Mouse (Mus musculus) lung, embryonic 14.5 days (tissue): ENCODE data around the gene Calcoco2. TPM values are rescaled to one million over a fixed set of nuclear protein-coding genes. Genes with fewer than 3 reads are reported as not detected.

Experiments used
- ATAC-seq: fragments of 200-750 bp; cut with Nextera tagmentation; 2 replicates; pipeline ENCODE4 v1.8.0; 2017; ENCODE audit warnings: mild to moderate bottlenecking, moderate TSS enrichment, moderate library complexity; ENCODE audit not compliant: insufficient read depth
- DNase-seq: peaks from one replicate; pipeline ENCODE4 v3.0.0-alpha.2; 2015
- H3K27ac ChIP-seq: fragments of 300-500 bp; sonication (generic); 2 replicates; pipeline ENCODE4 v1.5.1; 2014; ENCODE audit warnings: low read depth, mild to moderate bottlenecking, moderate library complexity
- H3K27me3 ChIP-seq: fragments of 300-500 bp; sonication (generic); 2 replicates; pipeline ENCODE4 v1.6.1; 2014; ENCODE audit warnings: low read length, control low read depth; ENCODE audit not compliant: insufficient read depth
- H3K36me3 ChIP-seq: fragments of 300-500 bp; sonication (generic); 2 replicates; pipeline ENCODE4 v1.6.1; 2014; ENCODE audit warnings: control low read depth; ENCODE audit not compliant: insufficient read depth
- H3K4me1 ChIP-seq: fragments of 300-500 bp; sonication (generic); 2 replicates; pipeline ENCODE4 v1.6.1; 2014; ENCODE audit warnings: antibody characterized with exemption, control low read depth; ENCODE audit not compliant: insufficient read depth
- H3K4me2 ChIP-seq: fragments of 300-500 bp; sonication (generic); 2 replicates; pipeline ENCODE4 v1.6.1; 2014; ENCODE audit warnings: mild to moderate bottlenecking
- H3K4me3 ChIP-seq: fragments of 300-500 bp; sonication (generic); 2 replicates; pipeline ENCODE4 v1.5.1; 2014; ENCODE audit warnings: low read depth, low read length
- H3K9ac ChIP-seq: fragments of 300-500 bp; sonication (generic); 2 replicates; pipeline ENCODE4 v1.6.1; 2014
- H3K9me3 ChIP-seq: fragments of 300-500 bp; sonication (generic); 2 replicates; pipeline ENCODE4 v1.6.1; 2016; ENCODE audit warnings: low read depth, low read length, control low read depth
- CTCF ChIP-seq: IDR thresholded peaks from 2 replicates; pipeline ENCODE4 v1.5.1; 2016; ENCODE audit warnings: antibody characterized with exemption, low read depth
- WGBS: fragments of 180-500 bp; shearing (Covaris S2); extraction: QIAGEN DNeasy Blood & Tissue Kit; methylation state at CpG from one replicate; pipeline ENCODE4 v1.1.7; 2014; 5-methylcytosine and 5-hydroxymethylcytosine counted together
- polyA plus RNA-seq: library from polyadenylated mRNA; unstranded; fragments of >200 nt; fragmentation: Nextera tagmentation; extraction: Ambion mirVana; gene quantifications from 2 replicates; pipeline ENCODE4 v1.2.1, GENCODE M21; 2014

Calcoco2 gene
- polyA plus RNA-seq, 1 experiment from 2014 or later: not detected

DNA sequence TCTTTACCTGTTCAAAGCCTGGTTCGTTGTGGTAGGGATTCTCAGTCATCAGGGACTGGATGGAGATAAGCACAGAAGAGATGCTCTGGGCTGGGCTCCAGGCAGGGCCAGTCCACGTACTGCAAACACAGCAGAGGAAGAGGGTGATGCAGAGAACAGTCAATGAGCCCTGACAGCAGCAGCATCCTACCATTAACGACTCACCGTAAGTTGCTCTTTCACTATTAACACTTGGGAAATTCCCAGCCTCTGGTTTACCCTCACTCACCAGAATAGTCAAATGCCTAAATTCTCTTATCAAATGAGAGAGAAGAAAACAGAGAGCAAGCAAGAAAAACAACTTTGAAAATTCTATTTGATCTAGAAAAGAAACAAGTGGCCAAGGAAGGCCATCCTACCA lies 53.5 kb downstream of the Calcoco2 start:
- no peaks in the 10 kb centered on the region for H3K27me3 ChIP-seq
- no peak overlapping the region for H3K4me2 ChIP-seq
- no peak for ATAC-seq
- no peak overlapping the region for H3K27ac ChIP-seq
- H3K4me3 ChIP-seq: no peak overlapping the region
- H3K9ac ChIP-seq: no peak overlapping the region
- 89% methylated on average over 4 of the region's 4 CpGs for WGBS
- peaks cover 89% of the 10 kb centered on the region for H3K36me3 ChIP-seq
- H3K9me3 ChIP-seq: no peaks in the 10 kb centered on the region
- no peak for TF ChIP-seq CTCF
- DNase-seq: no peak
- H3K4me1 ChIP-seq: peaks cover 5% of the 10 kb centered on the region

DNA sequence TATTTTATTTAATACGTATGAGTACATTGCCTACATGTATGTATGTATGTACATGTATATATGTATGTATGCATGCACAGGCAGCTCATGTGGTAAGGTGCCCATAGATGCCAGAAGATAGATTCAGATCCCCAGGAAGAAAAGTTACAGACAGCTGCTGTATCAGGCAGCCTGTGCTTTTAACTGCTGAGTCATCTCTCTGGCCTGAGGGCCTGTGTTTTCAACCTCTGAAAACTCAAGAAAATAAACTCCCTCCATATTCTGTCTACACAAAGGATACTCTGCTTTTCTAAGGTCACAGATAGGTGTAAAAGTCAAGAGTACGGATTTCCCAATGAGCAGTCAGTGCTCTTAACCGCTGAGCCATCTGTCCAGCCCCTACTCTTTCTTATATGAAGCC lies 60.9 kb downstream of the Calcoco2 start:
- Histone ChIP-seq H3K9me3 (no peaks in the 10 kb centered on the region), H3K4me3 (no peak overlapping the region), H3K4me1 (no peaks in the 10 kb centered on the region), H3K9ac (no peak overlapping the region), H3K27ac (no peak overlapping the region), H3K27me3 (no peaks in the 10 kb centered on the region), H3K4me2 (no peak overlapping the region), H3K36me3 (peaks cover 92% of the 10 kb centered on the region)
- DNase-seq (no peak), ATAC-seq (no peak)
- 90% methylated on average over 3 of the region's 3 CpGs for WGBS
- no peak for TF ChIP-seq CTCF

DNA sequence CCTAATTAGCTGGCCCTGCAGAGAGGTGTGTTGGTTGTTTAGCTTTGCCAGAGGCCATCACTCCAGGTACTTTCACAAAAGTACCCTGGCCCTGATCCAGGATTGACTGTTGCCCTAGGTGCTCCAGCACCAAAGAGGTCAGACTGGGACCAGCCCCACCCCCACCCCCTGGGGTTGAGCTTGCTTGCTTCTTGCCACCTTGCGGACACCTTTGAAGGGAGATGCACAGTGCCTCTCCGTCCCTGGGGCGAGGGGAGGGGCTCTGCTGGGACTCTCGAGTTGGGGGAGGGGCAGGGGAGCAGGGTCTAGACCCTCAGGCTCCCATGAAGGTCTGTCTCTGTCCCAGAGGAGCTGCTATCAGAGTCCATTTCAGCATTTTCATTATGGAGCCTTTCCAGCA lies 61.8 kb downstream of the Calcoco2 start:
- Histone ChIP-seq H3K36me3 (peaks cover 88% of the 10 kb centered on the region), H3K4me2 (no peak overlapping the region), H3K4me1 (no peaks in the 10 kb centered on the region), H3K9me3 (no peaks in the 10 kb centered on the region), H3K27ac (no peak overlapping the region), H3K27me3 (no peaks in the 10 kb centered on the region), H3K4me3 (no peak overlapping the region), H3K9ac (no peak overlapping the region)
- DNase-seq (no peak), ATAC-seq (no peak)
- no peak for TF ChIP-seq CTCF
- WGBS: 74% methylated on average over 4 of the region's 4 CpGs

Other genes starting within 250 kb of the Calcoco2 start
- 0.11 and 0.18 TPM in 2 replicates for gene B4galnt2, start 197.1 kb downstream of the Calcoco2 start, polyA plus RNA-seq
- gene Igf2bp1, start 106.0 kb downstream of the Calcoco2 start, polyA plus RNA-seq: 25.6 and 30.9 TPM in 2 replicates
- gene Gip, start 87.4 kb downstream of the Calcoco2 start, polyA plus RNA-seq: not detected in 2 replicates
- gene Snf8, start 77.1 kb downstream of the Calcoco2 start, polyA plus RNA-seq: 37.2 and 37.6 TPM in 2 replicates
- 37.8 and 43.2 TPM in 2 replicates for gene Ube2z, start 46.6 kb downstream of the Calcoco2 start, polyA plus RNA-seq
- gene Atp5g1, start 36.3 kb downstream of the Calcoco2 start, polyA plus RNA-seq: 725 and 738 TPM in 2 replicates
- 0.09 TPM in 1 of 2 replicates, not detected in the other for gene Ttll6, start 21.8 kb upstream of the Calcoco2 start, polyA plus RNA-seq
- not detected in 2 replicates for gene Hoxb13, start 82.4 kb upstream of the Calcoco2 start, polyA plus RNA-seq
- gene Hoxb9, start 159.5 kb upstream of the Calcoco2 start, polyA plus RNA-seq: 0.08 and 0.22 TPM in 2 replicates
- gene Hoxb8, start 169.9 kb upstream of the Calcoco2 start, polyA plus RNA-seq: 0.99 and 1.4 TPM in 2 replicates
- gene Hoxb7, start 174.7 kb upstream of the Calcoco2 start, polyA plus RNA-seq: 2.1 and 3.5 TPM in 2 replicates
- gene Hoxb6, start 180.5 kb upstream of the Calcoco2 start, polyA plus RNA-seq: 19.7 and 24.4 TPM in 2 replicates
- gene Hoxb5, start 191.4 kb upstream of the Calcoco2 start, polyA plus RNA-seq: 65.9 and 76.1 TPM in 2 replicates
- 3.8 and 3.9 TPM in 2 replicates for gene Hoxb4, start 206.3 kb upstream of the Calcoco2 start, polyA plus RNA-seq
- 3.9 and 6.3 TPM in 2 replicates for gene Hoxb3, start 211.4 kb upstream of the Calcoco2 start, polyA plus RNA-seq
- 48.9 and 51.6 TPM in 2 replicates for gene Hoxb2, start 238.6 kb upstream of the Calcoco2 start, polyA plus RNA-seq